Mouse (Mus musculus): ENCODE results near the gene Kcnab2. TPM values are rescaled to one million over a fixed set of nuclear protein-coding genes. Genes with fewer than 3 reads are reported as not detected.
A peak's percentile ranks its signal among the peaks of the same experiment; 100 is the strongest.

Gene Kcnab2
- polyA plus RNA-seq, 1 experiment from 2014 or later: 7.8 TPM

DNA sequence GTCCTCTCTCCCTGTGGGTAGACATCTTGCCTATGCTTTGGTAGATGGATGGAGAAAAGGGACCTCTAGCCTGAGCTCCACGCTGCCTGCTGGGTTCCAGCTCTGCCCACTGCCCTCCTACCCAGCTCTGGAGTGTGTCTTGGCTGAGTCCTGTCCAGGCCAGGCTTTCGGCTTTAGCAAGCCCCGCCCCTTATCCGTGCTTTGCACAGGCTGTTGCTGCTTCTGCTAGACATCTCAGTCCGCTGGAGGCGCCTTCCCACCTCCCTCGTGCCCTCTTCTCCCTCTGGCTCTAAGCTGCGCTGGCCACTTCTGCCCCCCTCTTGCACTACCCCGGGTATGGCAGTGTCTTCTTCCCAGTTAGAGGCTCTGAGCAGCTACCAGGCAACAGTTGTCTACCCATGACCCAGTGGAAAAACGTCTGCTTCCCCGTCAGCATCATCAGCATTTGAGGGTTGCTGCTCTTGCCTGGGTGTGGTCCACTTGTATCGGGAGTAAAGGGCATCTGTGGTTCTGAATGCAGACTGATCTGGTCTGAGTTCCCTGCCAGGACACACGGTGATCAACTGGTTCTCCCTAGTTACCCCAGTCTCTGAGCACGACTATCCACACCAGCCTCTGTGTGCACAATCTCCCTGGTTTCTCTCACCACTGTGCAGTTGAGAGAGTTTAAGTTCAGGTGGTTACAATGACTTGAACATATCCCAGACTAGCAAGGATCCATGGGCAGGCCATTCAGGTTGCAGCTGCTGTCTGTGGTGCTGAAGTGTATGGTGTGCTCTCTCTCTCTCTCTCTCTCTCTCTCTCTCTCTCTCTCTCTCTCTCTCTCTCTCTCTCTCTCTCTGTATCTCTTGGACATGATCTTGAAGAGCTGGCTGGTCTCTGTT, 126.0 kb downstream of the Kcnab2 start:
- peaks cover 21% of the 10 kb centered on the region for H3K27me3 ChIP-seq (ENCODE audit: control insufficient read depth, insufficient read depth, low read depth, low read length)
- H3K9ac ChIP-seq (ENCODE audit: low read depth, low read length): no peak overlapping the region
- 12% methylated on average over 14 of the region's 14 CpGs for WGBS (ENCODE audit: insufficient replicate concordance)

DNA sequence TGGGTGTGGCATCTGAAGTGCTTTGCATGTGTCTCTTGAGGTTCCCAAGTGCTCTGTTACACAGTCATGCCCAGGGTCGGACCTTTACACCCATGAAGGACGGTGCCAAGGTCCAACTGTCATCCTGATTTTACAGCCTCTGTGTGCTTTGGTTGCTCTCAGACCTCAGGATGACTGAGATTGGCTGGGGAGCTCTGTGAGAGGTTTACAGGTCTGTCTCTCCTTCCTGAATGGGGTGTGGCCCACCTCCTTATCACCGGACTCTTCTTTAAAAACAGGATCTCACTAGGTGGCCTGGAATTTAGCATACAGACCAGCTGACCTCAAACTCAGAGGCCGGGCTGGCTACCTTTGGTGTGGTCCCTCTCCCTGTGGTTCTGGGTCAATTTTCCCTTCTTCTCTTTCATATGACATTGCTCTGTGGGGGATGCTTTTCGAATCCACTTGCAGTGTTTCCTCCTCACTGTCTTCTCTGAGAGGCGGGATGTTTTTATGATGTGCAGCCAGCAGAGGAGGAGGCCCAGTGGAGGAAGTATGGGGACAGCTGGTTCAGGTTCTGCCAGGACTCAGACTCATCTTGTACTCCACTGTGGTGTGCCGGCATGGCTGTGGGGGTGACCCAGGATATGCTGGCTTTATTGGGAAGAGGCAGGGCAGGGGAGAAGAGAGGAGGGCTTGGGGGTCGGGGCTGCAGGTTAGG, 126.8 kb downstream of the Kcnab2 start:
- 22% methylated on average over 8 of the region's 8 CpGs for WGBS (ENCODE audit: insufficient replicate concordance)
- H3K4me2 ChIP-seq (ENCODE audit: low read depth, low read length): no peak overlapping the region
- no peak for ATAC-seq (ENCODE audit: low read depth)

More for the DNA sequence above, 126.0 kb downstream of the Kcnab2 start:
- no peaks in the 10 kb centered on the region for H3K9me3 ChIP-seq (replicated peaks; ENCODE audit: control insufficient read depth, low read length)
- no peak overlapping the region for H3K27ac ChIP-seq (ENCODE audit: low read length)
- H3K4me3 ChIP-seq (ENCODE audit: low read depth, low read length): no peak overlapping the region
- H3K4me2 ChIP-seq (ENCODE audit: low read depth, low read length): no peak overlapping the region
- no peak for ATAC-seq (ENCODE audit: low read depth)
- no peaks in the 10 kb centered on the region for H3K4me1 ChIP-seq (ENCODE audit: control insufficient read depth, low read depth, low read length)
- H3K36me3 ChIP-seq (ENCODE audit: control insufficient read depth, insufficient read depth): no peaks in the 10 kb centered on the region

DNA sequence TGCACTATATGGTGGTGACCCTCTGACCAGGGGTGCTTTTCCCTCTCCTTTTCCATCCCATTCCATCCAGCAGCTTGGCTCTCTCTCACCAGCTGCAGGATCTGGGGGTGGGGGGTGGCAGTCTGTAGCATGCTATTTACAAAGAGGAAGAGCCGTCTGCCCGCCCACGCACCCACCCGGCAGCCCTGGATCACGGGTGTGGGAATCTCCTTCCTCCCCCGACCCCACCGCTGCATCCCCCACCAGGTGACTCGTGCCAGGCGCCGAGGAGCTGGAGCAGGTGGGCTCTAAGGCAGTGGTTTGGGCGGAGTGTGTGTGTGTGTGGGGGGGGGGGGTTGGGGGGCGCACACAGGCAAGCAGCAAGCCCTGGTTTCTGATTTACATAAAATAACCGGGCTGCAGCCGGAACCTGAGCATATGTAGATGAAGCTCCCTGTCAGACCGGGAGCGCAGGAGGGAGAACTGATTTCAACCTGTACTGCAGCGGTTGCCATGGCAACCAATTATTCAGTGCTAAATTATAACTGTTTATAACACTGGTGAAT, 127.8 kb downstream of the Kcnab2 start:
- 7% methylated on average over 17 of the region's 17 CpGs for WGBS (ENCODE audit: insufficient replicate concordance)

More for the DNA sequence above, 126.8 kb downstream of the Kcnab2 start:
- Histone ChIP-seq H3K9me3 (replicated peaks; ENCODE audit: control insufficient read depth, low read length) (no peaks in the 10 kb centered on the region), H3K27me3 (ENCODE audit: control insufficient read depth, insufficient read depth, low read depth, low read length) (peaks cover 21% of the 10 kb centered on the region), H3K36me3 (ENCODE audit: control insufficient read depth, insufficient read depth) (no peaks in the 10 kb centered on the region), H3K9ac (ENCODE audit: low read depth, low read length) (no peak overlapping the region), H3K27ac (ENCODE audit: low read length) (no peak overlapping the region), H3K4me3 (ENCODE audit: low read depth, low read length) (no peak overlapping the region), H3K4me1 (ENCODE audit: control insufficient read depth, low read depth, low read length) (no peaks in the 10 kb centered on the region)

DNA sequence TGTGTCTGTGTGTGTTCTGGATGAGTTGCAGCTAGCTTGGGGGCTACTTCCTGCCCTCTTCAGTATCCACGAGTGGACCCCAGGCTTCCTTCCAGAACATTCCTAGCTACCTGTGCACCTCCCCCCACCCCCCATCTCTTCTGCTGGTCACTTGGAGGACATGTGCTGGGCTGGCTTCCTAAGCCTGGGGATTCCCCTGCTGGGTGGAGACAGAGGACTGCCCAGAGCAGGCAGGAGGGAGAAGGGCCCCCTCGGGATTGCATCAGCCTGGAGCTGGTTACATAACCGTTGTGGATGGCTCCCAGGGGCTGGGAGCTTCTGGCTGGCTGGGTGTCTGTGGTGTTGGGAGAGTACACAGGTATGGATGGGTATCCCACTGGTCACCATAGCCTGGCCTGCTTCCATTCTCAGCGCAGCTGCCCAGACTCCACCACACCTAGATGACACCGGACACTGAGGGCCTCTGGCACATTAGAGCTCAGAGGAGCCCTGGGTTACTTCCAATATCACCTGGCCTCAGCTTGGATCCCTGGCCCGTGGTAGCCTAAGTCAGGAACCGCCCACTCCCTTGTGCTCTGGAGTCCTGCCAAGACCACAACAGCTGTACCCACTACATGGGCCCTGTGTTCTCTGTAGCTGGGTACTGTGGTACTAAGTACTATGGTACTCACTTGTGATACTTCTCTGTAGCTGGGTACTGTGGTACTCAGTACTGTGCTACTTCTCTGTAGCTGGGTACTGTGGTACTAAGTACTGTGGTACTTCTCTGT, 132.4 kb downstream of the Kcnab2 start:
- Histone ChIP-seq H3K9me3 (replicated peaks; ENCODE audit: control insufficient read depth, low read length) (no peaks in the 10 kb centered on the region), H3K9ac (ENCODE audit: low read depth, low read length) (no peak overlapping the region), H3K36me3 (ENCODE audit: control insufficient read depth, insufficient read depth) (no peaks in the 10 kb centered on the region), H3K4me3 (ENCODE audit: low read depth, low read length) (no peak overlapping the region), H3K27me3 (ENCODE audit: control insufficient read depth, insufficient read depth, low read depth, low read length) (peaks cover 18% of the 10 kb centered on the region), H3K4me2 (ENCODE audit: low read depth, low read length) (no peak overlapping the region), H3K4me1 (ENCODE audit: control insufficient read depth, low read depth, low read length) (peaks cover 7% of the 10 kb centered on the region), H3K27ac (ENCODE audit: low read length) (no peak overlapping the region)
- 33% methylated on average over 7 of the region's 7 CpGs for WGBS (ENCODE audit: insufficient replicate concordance)
- ATAC-seq (ENCODE audit: low read depth): peak; percentile 87

More for the DNA sequence above, 127.8 kb downstream of the Kcnab2 start:
- ATAC-seq (ENCODE audit: low read depth): no peak
- Histone ChIP-seq H3K27me3 (ENCODE audit: control insufficient read depth, insufficient read depth, low read depth, low read length) (peaks cover 21% of the 10 kb centered on the region), H3K36me3 (ENCODE audit: control insufficient read depth, insufficient read depth) (no peaks in the 10 kb centered on the region), H3K9ac (ENCODE audit: low read depth, low read length) (no peak overlapping the region), H3K4me1 (ENCODE audit: control insufficient read depth, low read depth, low read length) (peaks cover 4% of the 10 kb centered on the region), H3K4me3 (ENCODE audit: low read depth, low read length) (no peak overlapping the region), H3K27ac (ENCODE audit: low read length) (no peak overlapping the region), H3K9me3 (replicated peaks; ENCODE audit: control insufficient read depth, low read length) (no peaks in the 10 kb centered on the region), H3K4me2 (ENCODE audit: low read depth, low read length) (no peak overlapping the region)

DNA sequence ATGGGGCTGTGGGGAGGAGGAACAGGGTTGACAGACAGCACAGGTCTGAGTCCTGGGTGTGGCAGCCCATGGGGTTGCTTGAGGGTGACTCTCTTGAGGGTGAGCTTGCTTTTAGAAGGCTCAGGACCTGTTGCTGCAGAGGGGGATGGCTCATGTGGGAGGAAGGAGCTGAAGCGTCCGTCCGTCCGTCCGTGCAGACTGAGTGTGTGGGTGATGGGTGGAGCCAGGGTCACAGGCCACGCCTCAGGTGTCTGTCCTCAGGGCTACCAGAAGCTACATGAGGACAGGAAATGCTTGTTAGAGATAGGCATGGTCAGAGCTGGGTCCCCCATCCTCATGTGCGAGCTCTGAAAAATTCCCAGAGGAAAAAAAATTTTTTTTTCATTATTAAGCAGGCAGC, 133.0 kb downstream of the Kcnab2 start:
- no peaks in the 10 kb centered on the region for H3K9me3 ChIP-seq (replicated peaks; ENCODE audit: control insufficient read depth, low read length)
- no peak overlapping the region for H3K27ac ChIP-seq (ENCODE audit: low read length)
- WGBS (ENCODE audit: insufficient replicate concordance): 12% methylated on average over 7 of the region's 7 CpGs
- no peak overlapping the region for H3K4me2 ChIP-seq (ENCODE audit: low read depth, low read length)
- ATAC-seq (ENCODE audit: low read depth): no peak
- H3K9ac ChIP-seq (ENCODE audit: low read depth, low read length): no peak overlapping the region
- H3K4me3 ChIP-seq (ENCODE audit: low read depth, low read length): no peak overlapping the region
- peaks cover 7% of the 10 kb centered on the region for H3K4me1 ChIP-seq (ENCODE audit: control insufficient read depth, low read depth, low read length)
- H3K27me3 ChIP-seq (ENCODE audit: control insufficient read depth, insufficient read depth, low read depth, low read length): peaks cover 21% of the 10 kb centered on the region
- H3K36me3 ChIP-seq (ENCODE audit: control insufficient read depth, insufficient read depth): no peaks in the 10 kb centered on the region

DNA sequence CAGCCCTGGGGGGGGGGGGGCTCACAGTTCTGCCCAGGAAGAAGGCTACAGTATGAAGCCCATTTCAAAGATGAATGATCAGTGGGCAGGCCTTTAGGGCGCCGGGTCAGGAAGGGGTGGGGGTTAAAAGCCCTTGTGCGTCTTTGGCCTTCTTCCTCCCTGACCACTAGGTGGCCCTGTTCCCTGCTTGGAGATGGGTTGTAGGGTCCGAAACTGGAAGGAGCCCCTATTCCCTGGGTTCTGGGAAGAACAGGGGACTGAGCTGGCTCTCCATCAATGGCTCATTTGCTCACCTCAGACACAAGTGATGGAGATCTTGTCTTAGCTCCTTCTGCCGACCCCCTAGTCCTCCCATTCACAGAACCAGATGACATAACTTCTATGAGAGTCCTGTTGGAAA, 134.4 kb downstream of the Kcnab2 start:
- Histone ChIP-seq H3K36me3 (ENCODE audit: control insufficient read depth, insufficient read depth) (no peaks in the 10 kb centered on the region), H3K4me1 (ENCODE audit: control insufficient read depth, low read depth, low read length) (peaks cover 11% of the 10 kb centered on the region), H3K27me3 (ENCODE audit: control insufficient read depth, insufficient read depth, low read depth, low read length) (peaks cover 30% of the 10 kb centered on the region), H3K27ac (ENCODE audit: low read length) (no peak overlapping the region), H3K9me3 (replicated peaks; ENCODE audit: control insufficient read depth, low read length) (no peaks in the 10 kb centered on the region), H3K4me3 (ENCODE audit: low read depth, low read length) (no peak overlapping the region), H3K4me2 (ENCODE audit: low read depth, low read length) (no peak overlapping the region), H3K9ac (ENCODE audit: low read depth, low read length) (no peak overlapping the region)
- no peak for ATAC-seq (ENCODE audit: low read depth)
- 9% methylated on average over 5 of the region's 5 CpGs for WGBS (ENCODE audit: insufficient replicate concordance)

Other genes starting within 250 kb of the Kcnab2 start
- 0.34 and 0.59 TPM in 2 replicates for gene Gpr153, start 203.6 kb downstream of the Kcnab2 start, polyA plus RNA-seq (2015; fragmentation: Nextera tagmentation; extraction: Ambion mirVana)
- not detected in 2 replicates for gene Hes3, start 186.2 kb downstream of the Kcnab2 start, polyA plus RNA-seq (2015; fragmentation: Nextera tagmentation; extraction: Ambion mirVana)
- 5.9 and 6.5 TPM in 2 replicates for gene Icmt, start 180.6 kb downstream of the Kcnab2 start, polyA plus RNA-seq (2015; fragmentation: Nextera tagmentation; extraction: Ambion mirVana)
- gene Rnf207, start 158.9 kb downstream of the Kcnab2 start, polyA plus RNA-seq (2015; fragmentation: Nextera tagmentation; extraction: Ambion mirVana): not detected in 2 replicates
- gene Rpl22, start 152.1 kb downstream of the Kcnab2 start, polyA plus RNA-seq (2015; fragmentation: Nextera tagmentation; extraction: Ambion mirVana): 161 and 209 TPM in 2 replicates
- 0.04 TPM in 1 of 2 replicates, not detected in the other for gene Chd5, start 139.2 kb downstream of the Kcnab2 start, polyA plus RNA-seq (2015; fragmentation: Nextera tagmentation; extraction: Ambion mirVana)
- 0.15 and 0.18 TPM in 2 replicates for gene Nphp4, start 1.2 kb downstream of the Kcnab2 start, polyA plus RNA-seq (2015; fragmentation: Nextera tagmentation; extraction: Ambion mirVana)